Mouse (Mus musculus): ENCODE measurements around the gene Nrf1.

The Nrf1 gene

DNA sequence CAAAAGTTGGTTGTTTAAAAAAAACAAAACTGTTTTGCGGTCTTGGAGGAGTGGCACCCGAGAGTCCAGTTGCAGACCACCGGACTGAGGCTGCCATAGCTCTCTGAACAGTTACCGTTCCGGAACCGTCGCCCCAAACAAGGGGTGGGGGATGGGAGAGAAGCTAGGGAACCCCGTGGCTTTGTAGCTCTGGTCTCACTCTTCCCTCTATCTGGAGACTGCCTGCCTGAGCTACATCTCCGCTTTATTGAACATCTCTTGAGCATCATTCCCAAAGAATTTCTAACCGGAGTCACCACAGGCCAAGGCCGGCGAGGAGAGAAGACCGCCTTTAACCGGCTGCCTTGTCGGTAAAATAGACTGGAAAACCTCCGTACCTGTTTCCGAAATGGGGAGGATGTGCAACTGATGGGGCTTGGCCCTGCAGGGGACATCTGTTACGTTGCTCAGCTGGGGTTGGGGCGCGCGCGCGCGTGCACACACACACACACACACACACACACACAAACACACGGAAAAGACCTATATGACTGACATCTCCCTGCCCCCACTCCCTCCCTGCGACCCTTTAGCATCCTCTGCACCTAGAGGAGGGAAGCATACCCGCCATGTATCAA is 130.3 kb downstream of the Nrf1 start:
- no peak for DNase-seq

DNA sequence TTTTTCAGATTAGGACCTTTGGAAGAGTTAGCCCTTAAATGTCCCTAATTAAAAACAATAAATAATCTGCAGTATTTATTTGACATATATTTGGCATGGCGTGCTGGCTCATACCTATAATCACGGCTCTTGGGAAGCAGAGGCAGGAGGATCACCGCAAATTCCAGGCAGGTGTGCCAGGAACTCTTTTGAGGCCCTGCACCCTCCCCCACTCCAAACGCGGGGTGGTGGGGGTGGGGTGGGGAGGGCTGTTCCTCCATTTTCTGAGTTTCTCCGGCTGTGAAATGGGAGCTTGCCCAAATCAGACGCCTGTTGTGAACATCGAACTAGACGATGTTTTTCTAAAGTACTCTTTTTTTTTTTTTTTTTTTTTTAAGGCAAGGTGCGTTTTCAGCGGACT is 131.3 kb downstream of the Nrf1 start:
- no peak for DNase-seq

DNA sequence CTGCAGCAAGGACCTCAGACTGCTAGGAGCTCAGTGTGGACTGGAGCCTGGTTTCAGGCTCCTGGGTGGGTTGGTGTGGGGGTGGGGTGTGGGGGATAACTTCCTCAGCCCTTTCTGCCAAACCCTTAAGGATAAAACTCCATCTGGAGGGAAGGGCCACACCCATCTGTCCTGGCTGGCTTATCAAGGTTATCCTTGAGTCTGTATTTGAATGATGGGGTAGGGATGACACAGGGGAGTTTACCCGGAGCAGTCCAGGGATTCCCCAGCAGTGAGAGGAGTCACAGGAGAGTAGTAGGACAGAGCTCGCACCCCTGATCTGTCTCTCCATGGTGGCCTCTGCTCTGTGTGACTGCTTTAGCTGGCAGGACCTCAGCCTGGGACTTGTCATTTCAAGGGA is 132.5 kb downstream of the Nrf1 start:
- DNase-seq = no peak

DNA sequence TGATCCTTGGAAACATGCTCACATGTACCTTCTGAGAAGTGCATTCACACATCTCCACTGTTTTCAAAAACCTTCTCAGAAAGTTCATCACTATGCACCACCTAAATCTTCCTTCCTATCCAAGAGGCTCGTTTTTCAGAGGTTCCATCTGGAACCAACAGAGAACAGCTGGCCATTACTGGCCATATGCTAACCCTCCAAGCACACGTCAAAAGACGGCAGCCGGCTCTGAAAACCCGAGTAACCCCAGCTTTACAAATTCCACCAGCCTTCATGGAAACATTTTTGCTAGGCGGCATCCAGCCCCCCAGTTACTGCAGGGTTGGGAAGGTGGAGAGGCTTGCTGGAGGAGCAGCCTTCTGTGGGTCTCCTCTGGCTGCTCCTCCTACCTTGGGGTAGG is 134.2 kb downstream of the Nrf1 start:
- no peak for DNase-seq

DNA sequence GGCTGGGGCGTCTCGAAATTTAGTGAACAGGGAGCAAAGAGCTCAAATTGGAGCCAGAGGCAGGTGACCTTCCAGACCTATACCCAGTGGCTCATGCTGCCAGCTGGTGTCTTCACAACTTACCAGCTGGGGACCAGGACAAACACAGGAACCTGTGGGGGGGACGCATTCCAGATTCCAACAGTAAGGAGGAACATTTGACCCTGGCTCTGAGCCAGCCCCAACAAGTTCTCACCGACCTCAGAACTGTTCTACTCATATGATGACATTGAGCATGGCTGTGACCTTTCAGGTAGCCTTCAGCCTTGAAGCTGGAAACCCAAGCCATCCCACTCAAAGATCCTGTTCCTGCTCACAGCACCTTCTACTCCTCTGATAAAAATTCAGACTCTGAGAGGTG is 135.8 kb downstream of the Nrf1 start:
- no peak for DNase-seq

DNA sequence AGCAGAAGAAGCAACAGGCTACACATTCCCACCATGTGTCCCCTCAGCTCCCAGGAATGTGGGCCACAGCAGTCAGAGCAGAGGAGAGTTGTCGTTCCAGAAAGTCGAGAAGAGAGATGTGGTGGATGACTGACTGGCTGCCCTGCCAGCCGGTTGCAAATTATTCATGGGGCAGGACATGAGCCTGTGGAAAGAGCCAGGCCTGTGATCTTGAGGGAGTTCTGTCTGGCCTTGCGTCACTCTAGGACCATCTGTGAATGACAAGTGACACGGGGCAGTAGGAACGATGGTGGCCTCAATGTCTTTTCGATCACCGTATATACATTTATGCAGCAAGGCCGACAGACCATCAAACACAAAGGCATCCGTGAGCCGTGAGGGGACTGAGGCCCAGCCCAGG is 147.9 kb downstream of the Nrf1 start:
- no peak for DNase-seq

DNA sequence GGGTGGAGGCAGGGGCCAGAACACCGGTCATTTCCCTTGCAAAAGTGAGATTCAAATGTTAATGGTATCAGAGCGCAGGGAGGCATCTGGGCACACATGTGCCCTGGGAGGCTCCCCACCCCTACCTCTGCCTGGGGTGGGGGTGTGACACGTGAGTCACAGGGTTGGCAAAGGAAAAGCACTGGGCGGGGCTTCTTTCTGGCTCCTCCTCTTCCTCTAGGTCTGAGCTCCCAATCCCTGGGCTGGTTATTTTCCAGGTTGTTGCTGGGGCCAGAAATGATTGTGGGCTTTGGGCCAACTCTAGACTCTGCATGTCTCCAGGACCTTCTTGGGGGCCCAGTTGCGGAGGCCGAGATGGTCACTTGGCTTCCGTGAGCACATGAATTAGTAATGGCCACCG is 148.4 kb downstream of the Nrf1 start:
- DNase-seq = no peak
